Mouse (Mus musculus) C3H10T1/2 (cell line): ENCODE results near the gene Tsc22d2. TPM values are rescaled to one million over a fixed set of nuclear protein-coding genes. Genes with fewer than 3 reads are reported as not detected.

Experiments
- polyA plus RNA-seq, 2 experiments: library from polyadenylated mRNA; unstranded; fragments of >200 nt; fragmentation: generic; extraction: Trizol; gene quantifications; one replicate each; pipeline ENCODE4 v1.2.1; 2012; ENCODE audit warnings: missing spikeins in 2 of 2

Tsc22d2 gene
- 1 to 10 TPM in 1 of 2 experiments, under 1 TPM in 1; 0.75 to 5.7 TPM for polyA plus RNA-seq

DNA sequence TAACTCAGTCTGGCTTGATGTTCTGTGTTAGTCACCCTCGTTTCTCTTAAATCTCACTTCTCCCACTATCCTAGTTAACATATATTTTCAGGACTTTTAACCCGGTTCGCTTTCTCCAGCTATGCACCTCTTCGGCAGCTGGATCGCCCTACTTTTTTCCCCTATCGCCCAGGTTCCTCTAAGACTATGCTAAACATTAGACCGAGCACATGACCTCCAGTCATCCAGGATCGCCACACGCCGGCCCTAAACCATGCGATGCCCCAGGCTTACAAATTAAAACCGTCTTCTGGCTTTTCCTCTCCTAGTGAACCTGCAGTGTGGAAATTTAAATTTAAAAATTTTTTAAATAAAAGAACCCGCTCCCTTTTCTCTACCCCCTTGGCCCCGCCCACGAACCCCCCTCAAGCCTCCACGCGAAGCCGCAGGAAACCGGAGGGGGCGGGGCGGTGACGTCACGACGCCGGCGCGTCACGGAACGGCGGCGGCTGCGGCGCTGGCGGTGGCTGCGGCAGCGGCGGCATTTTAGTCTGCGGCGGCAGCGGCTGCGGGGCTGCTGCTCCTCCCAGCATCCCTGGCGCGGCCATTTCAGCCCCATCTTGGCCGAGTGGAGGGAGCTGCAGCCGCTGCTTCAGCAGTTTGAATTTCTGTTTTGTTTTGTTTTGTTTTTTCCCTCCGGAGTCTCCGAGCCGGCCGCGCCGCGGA is at the start of gene Tsc22d2:
TSS of gene Tsc22d2 (plus strand) at position 482 of the 705 bp plus-strand sequence.

Other genes starting within 250 kb of the Tsc22d2 start
- 10 to 100 TPM in 1 of 2 experiments, 1 to 10 TPM in 1; 1.6 to 12.7 TPM for gene Eif2a, start 111.1 kb downstream of the Tsc22d2 start, polyA plus RNA-seq
- 10 to 100 TPM in 1 of 2 experiments, 1 to 10 TPM in 1; 8.0 to 15.2 TPM for gene Serp1, start 111.2 kb downstream of the Tsc22d2 start, polyA plus RNA-seq
- gene Selenot, start 161.9 kb downstream of the Tsc22d2 start, polyA plus RNA-seq = 10 to 100 TPM in 1 of 2 experiments, 1 to 10 TPM in 1; 3.4 to 15.6 TPM
- under 1 TPM in 1 of 2 experiments, not detected in 1; 0.02 TPM for gene Erich6, start 222.5 kb downstream of the Tsc22d2 start, polyA plus RNA-seq